Mouse (Mus musculus) ES-E14 (cell line): ENCODE data around the gene Rasip1. TPM values are rescaled to one million over a fixed set of nuclear protein-coding genes. Genes with fewer than 3 reads are reported as not detected.

Experiments used
- DNase-seq: peaks from one replicate; pipeline ENCODE4 v3.0.0-alpha.2; 2013; ENCODE audit warnings: low read depth, low spot score
- H3K27ac ChIP-seq: 2 replicates; pipeline ENCODE4 v1.5.1; 2012; ENCODE audit warnings: low read depth, mild to moderate bottlenecking, low read length, moderate library complexity, mixed read lengths; ENCODE audit not compliant: poor library complexity, insufficient read depth, severe bottlenecking
- H3K36me3 ChIP-seq: 2 replicates; pipeline ENCODE4 v1.6.1; 2012; ENCODE audit warnings: mild to moderate bottlenecking, low read length, moderate library complexity, mixed read lengths; ENCODE audit not compliant: control insufficient read depth, poor library complexity, insufficient read depth, severe bottlenecking
- H3K4me1 ChIP-seq, 2 experiments: fragments of 150-350 bp in 1 of 2; sonication (generic) in 1 of 2; 2 replicates each; pipeline ENCODE4 v1.6.1; 2012; ENCODE audit warnings: low read length in 2 of 2, mild to moderate bottlenecking in 1 of 2, mixed read lengths in 1 of 2; ENCODE audit not compliant: control insufficient read depth in 2 of 2, insufficient read depth in 2 of 2, poor library complexity in 1 of 2
- H3K4me3 ChIP-seq, 2 experiments: fragments of 150-350 bp in 1 of 2; sonication (generic) in 1 of 2; 2 replicates each; pipeline ENCODE4 v1.5.1; 2012; ENCODE audit warnings: low read length in 2 of 2, low read depth in 1 of 2, mild to moderate bottlenecking in 1 of 2, mixed read lengths in 1 of 2; ENCODE audit not compliant: insufficient read depth in 1 of 2, poor library complexity in 1 of 2, severe bottlenecking in 1 of 2
- H3K9ac ChIP-seq: 2 replicates; pipeline ENCODE4 v1.6.1; 2012; ENCODE audit warnings: low read depth, mild to moderate bottlenecking, low read length, mixed read lengths; ENCODE audit not compliant: poor library complexity, insufficient read depth, severe bottlenecking
- H3K9me3 ChIP-seq: fragments of 150-350 bp; sonication (generic); 2 replicates; pipeline ENCODE4 v1.6.1; 2012; ENCODE audit warnings: low read depth, mild to moderate bottlenecking, low read length; ENCODE audit not compliant: control insufficient read depth, insufficient read depth
- CHD2 ChIP-seq: IDR thresholded peaks from 2 replicates; pipeline ENCODE4 v1.6.1; 2014; ENCODE audit warnings: mild to moderate bottlenecking, low read depth, low read length, inconsistent platforms
- HCFC1 ChIP-seq: IDR thresholded peaks from 2 replicates; pipeline ENCODE4 v1.6.1; 2012; ENCODE audit warnings: low read length, inconsistent platforms, borderline replicate concordance; ENCODE audit not compliant: insufficient read depth
- MAFK ChIP-seq: IDR thresholded peaks from 2 replicates; pipeline ENCODE4 v1.6.1; 2014; ENCODE audit warnings: mild to moderate bottlenecking, low read depth, low read length, inconsistent platforms; ENCODE audit not compliant: insufficient read depth
- ZC3H11A ChIP-seq: IDR thresholded peaks from 2 replicates; pipeline ENCODE4 v1.6.1; 2012; ENCODE audit warnings: low read depth, mild to moderate bottlenecking, inconsistent platforms, low read length, borderline replicate concordance
- ZNF384 ChIP-seq: IDR thresholded peaks from 2 replicates; pipeline ENCODE4 v1.6.1; 2012; ENCODE audit warnings: low read depth, low read length, inconsistent platforms
- in situ Hi-C, 2 experiments: fragments of 600-800 bp; cut with MboI; formaldehyde crosslinking; loops; one replicate each; pipeline ENCODE4 v1.15.1; 2025; ENCODE audit warnings: low sequenced_read_pairs in 2 of 2, inconsistent platforms in 1 of 2; ENCODE audit not compliant: unreplicated experiment in 2 of 2
- total RNA-seq: library from RNA; depleted of rRNA; stranded (reverse); fragments of 300-350 nt; gene quantifications from 2 replicates; pipeline ENCODE4 v1.2.3, GENCODE M21; 2012

Gene Rasip1
- total RNA-seq, 1 experiment, result 5.3 TPM

DNA sequence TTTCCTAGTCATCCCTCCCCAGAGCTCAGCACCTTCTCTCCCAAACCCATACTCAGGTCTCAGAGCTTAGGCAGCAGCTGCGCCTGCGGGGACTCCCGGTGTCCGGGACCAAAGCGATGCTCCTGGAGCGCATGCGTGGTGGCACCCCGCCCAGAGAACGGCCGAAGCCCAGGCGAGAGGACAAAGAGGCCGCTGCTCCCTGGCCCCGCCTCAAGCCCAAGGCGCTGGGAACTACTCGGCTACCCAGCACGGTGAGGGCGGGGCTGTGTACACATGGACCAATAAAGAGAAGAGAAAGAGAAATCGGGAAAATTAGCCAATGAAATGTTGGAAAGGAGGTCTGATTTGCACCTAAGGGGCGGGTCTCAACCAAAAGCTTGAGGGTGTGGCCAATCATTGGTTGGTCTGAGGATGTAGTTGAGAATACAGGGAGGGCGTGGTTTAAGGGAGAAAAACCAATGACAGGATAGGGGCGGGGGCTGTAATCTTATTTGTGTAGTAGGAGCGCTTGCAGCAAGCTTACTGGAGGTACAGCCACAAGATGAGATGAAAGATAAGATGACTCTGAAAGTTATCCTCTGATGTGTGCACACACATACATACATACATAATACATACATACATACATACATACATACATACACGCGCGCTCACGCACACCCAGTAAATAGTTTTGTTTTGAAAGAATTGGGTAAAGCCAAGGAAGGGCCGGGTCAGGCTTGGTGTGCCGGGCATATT, 16.3 kb downstream of the Rasip1 start:
- H3K36me3 ChIP-seq, result no peaks in the 10 kb centered on the region
- peak; percentile 97 for DNase-seq
- peak overlapping the region; percentile 25 to 77 for H3K4me3 ChIP-seq
- in situ Hi-C loops, result no loop called here
- no peaks in the 10 kb centered on the region for H3K9me3 ChIP-seq
- H3K27ac ChIP-seq, result no peak overlapping the region
- peak; percentile 39; the same call in 1 of the 2 replicates for TF ChIP-seq CHD2
- no peak for TF ChIP-seq ZC3H11A
- TF ChIP-seq ZNF384, result no peak
- peak overlapping the region; percentile 29 for H3K9ac ChIP-seq
- peaks cover 0 to 13% of the 10 kb centered on the region in 2 experiments; a peak in 1 of 4 replicates for H3K4me1 ChIP-seq

DNA sequence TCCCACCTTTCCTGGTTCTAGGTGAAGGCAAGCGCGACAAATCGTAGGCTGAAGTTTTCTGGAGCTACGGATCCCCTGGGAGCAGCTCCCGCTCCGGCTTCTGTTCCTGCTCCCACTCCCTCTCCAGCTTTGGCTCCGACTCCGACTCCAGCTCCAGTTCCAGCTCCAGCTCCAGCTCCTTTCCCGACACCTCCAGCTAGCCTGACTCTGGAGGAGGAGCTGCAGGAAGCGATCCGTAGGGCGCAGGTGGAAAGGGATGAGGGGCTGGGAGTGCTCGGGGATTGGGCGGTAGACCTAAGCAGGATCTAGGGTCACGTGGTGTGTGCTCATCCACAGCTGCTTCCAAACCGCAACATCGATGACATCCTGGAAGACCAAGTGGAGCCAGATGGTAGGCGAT, 16.9 kb downstream of the Rasip1 start:
- no peak for DNase-seq
- Histone ChIP-seq H3K9me3 (no peaks in the 10 kb centered on the region), H3K9ac (no peak overlapping the region), H3K4me3 (peak overlapping the region; percentile 25 to 77), H3K36me3 (no peaks in the 10 kb centered on the region), H3K4me1 (peaks cover 0 to 11% of the 10 kb centered on the region in 2 experiments; a peak in 1 of 4 replicates), H3K27ac (no peak overlapping the region)
- in situ Hi-C loops, result no loop called here
- TF ChIP-seq ZC3H11A (no peak), HCFC1 (no peak), CHD2 (no peak), MAFK (no peak), ZNF384 (no peak)

DNA sequence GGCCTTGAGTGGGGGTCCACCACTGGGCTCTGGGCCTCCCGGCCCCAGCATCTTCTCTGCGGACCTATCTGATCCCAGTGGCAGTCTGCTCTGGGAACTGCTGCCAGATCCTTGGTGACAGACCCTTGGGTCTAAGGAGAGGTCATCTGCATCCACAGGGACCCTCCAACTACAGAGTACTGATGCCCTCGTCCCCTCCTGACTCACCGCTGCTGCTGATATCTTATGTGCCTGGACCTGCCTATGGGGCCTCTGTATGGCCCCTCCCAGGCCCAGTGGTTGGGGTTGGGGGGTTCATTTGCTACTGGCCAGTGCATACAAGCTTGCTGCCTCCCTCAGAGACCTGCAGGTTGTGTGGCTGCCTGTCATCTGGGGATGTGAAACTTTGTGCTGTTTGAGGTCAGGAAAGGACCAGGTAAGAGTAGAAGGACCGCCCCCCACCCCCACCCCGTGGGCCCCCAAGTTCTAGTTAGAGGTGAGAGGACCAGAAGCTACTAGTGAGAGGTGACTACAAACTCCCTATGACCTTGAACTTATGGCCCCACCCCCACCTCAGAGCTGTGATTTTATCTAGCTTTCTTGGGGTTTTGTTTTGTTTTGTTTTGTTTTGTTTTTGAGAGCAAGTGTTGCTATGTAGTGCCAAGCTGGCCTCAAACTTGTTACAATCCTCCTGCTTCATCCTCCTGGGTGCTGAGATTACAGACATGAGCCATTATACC, 17.7 kb downstream of the Rasip1 start:
- Histone ChIP-seq H3K9me3 (no peaks in the 10 kb centered on the region), H3K4me3 (peak overlapping the region in 1 of 2 experiments; percentile 77; a peak in 1 of 4 replicates), H3K4me1 (peaks cover 0 to 7% of the 10 kb centered on the region in 2 experiments; a peak in 1 of 4 replicates), H3K9ac (no peak overlapping the region), H3K36me3 (no peaks in the 10 kb centered on the region), H3K27ac (no peak overlapping the region)
- TF ChIP-seq MAFK (no peak), HCFC1 (no peak), CHD2 (no peak), ZNF384 (no peak), ZC3H11A (no peak)
- in situ Hi-C loops, result no loop called here
- DNase-seq, result no peak

DNA sequence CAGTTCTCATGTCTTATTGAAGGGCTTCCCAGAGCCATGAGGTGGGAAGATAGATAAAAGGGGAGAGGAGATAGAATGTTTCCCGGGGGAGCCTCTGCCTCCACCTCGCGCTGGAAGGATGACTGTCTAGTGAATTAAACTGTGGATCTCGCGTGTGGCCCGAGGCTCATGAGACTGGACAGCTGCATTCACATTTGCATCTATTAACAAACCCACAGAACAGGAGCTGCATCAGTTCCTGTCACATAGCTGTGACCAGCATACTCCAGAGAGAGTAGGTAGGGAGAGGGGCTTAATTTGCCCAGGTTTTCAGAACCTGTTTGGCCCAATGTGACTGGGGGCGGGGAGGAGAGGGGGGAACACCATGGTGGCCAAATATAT, 18.3 kb downstream of the Rasip1 start:
- no peaks in the 10 kb centered on the region for H3K36me3 ChIP-seq
- in situ Hi-C loops, result no loop called here
- no peaks in the 10 kb centered on the region for H3K9me3 ChIP-seq
- H3K27ac ChIP-seq, result no peak overlapping the region
- H3K4me1 ChIP-seq, result peaks cover 0 to 7% of the 10 kb centered on the region in 2 experiments; a peak in 1 of 4 replicates
- no peak for TF ChIP-seq HCFC1
- TF ChIP-seq ZC3H11A, result no peak
- TF ChIP-seq ZNF384, result no peak
- no peak for TF ChIP-seq CHD2
- no peak for TF ChIP-seq MAFK
- H3K9ac ChIP-seq, result no peak overlapping the region
- no peak overlapping the region for H3K4me3 ChIP-seq
- no peak for DNase-seq
